Mouse (Mus musculus): Measurements from ENCODE around the gene Nploc4.
A peak's percentile ranks its signal among the peaks of the same experiment; 100 is the strongest.
"Not testable (repeated sequence)": the region's sequence is repeated elsewhere in the genome, so short reads cannot be mapped to it uniquely, and the experiment has no call there.

The Nploc4 gene

DNA sequence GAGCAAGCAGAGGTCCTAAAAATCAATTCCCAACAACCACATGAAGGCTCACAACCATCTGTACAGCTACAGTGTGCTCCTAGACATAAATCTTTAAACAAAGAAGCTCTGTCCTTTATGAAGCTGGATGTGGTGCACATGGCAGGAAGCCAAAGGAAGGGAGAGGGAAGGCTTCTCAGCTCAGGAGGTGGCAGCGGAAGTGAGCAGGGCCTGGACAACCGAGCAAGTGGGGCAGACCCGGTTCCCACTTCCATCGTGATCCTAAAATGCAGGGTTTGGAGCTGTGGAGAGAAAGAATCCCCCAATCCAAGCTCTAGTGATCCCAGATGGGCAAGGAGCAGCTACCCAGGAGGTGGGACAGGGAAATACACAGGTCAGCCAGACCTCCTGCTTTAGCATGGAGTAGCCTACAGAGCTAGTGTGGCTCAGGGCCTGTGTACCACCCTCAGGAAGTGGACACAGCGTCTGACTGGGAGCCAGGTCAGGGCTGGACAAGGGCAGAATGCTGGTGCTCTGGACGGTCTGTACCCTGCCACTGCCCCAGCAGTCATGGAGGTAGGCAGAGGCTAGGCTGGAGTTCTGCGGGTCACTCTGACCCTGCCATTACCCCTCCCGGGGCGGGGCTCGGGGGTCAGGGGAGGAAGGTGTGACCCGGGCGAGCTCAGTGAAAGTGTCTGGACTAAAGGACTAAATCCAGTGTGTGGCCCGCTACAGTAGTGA lies 84.8 kb downstream of the Nploc4 start:
- DNase-seq (ENCODE audit: extremely low spot score) = no peak

DNA sequence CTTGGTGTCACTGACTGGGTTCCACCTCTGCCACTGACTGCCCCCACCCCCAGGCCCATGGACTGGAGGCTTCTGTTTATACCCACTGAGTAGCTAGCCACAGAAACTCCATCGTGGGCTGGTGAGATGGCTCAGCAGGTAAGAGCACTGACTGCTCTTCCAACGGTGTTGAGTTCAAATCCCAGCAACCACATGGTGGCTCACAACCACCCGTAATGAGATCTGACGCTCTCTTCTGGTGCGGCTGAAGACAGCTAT lies 85.5 kb downstream of the Nploc4 start:
- not testable (repeated sequence) for DNase-seq (ENCODE audit: extremely low spot score)

- no peak for DNase-seq (ENCODE audit: extremely low spot score)
Observed at GRCm38 (mm10) chr11:120351250-120352092, 86.0 kb downstream of the Nploc4 start.

DNA sequence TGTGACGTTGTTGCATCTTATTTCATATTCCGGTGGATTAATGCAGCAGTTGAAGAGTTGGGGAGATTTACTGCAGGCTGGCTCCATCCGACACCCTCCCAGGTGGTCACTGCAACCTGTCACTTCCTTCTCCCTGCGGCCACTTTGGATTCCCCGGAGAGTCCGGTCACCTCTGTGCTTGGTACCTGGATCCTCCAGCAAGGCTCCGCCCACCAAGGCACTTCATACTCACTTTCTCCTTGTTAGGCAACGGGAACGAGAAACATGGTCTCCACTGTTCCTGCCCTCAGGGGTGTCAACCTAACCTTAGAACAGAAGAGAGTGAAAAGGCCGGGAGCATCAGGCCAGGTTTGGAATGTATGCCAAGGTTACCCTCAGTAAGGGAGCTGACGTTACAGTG lies 86.8 kb downstream of the Nploc4 start:
- peak; percentile 47 for DNase-seq (ENCODE audit: extremely low spot score)

DNA sequence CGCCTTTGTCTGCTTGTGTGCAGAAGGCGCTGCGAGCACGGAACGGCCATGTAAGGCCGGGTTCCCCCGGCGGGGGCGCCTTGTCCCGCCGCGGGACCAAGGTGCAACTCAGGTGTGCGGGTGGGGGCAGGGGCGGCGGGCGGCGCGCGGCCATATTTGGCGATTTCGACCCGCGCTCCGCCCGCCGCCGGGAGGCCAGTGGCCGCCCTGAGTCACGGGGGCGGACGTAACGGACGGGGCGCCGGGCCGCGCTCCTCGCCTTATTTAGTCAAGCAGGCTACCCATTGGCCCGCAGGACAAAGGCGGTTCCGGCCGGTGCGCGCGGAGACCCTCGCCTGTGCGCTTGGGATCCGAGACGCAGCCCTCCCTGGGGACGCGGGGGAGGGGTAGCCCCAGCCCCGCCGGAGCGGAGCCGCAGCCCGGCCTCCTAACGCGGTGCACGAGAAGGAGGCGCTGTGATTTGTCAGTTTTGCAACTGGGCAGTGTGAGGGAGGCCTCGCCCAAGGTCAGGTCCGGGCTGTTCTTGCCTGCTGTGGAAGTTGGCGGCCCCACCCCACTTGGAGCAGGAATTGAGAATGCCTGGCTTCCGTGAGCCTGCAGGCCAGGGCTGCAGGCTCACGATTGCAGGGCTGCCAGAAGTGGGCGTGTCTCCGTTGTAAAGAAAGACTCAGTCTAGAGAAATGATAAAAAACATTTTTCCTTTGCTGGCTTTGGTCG lies 87.4 kb downstream of the Nploc4 start:
- peak; percentile 95 for DNase-seq (ENCODE audit: extremely low spot score)

DNA sequence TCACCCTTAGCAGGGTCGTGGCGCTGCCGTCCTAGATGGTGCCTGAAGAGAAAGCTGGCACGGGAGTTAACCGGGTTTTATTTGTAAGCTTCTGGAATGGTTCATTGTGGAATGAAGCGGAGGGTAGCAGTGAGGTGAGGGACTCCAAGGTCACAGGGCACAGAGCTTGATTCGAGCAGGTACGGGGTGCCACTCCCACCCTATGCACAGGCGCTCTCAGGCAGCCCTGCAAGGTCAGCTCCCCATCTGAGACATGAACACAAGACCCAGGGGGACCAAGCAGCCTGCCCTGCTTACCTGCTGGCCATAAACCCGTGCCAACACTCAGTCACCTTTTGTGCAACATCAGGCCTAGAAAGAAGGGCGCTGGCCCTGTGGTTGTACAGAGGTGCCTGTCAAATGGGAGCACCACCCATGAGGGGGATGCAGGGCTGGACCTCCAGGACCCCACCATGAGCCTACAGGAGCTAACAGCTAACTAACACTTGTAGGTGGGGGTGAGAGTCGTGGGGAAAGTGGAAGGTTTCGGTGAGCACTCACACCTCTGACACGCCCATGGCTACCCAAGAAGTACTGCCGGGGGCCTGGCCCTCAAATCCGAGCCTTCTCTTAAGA lies 88.0 kb downstream of the Nploc4 start:
- DNase-seq (ENCODE audit: extremely low spot score) = no peak

- peak; percentile 84 for DNase-seq (ENCODE audit: extremely low spot score)
Observed at GRCm38 (mm10) chr11:120348684-120349370, 88.7 kb downstream of the Nploc4 start.

- peak; percentile 93 for DNase-seq (ENCODE audit: extremely low spot score)
Observed at GRCm38 (mm10) chr11:120347791-120348683, 89.5 kb downstream of the Nploc4 start, which contains the start of gene Actg1. Gene Actg1 (minus strand): TSS chr11:120348542.

DNA sequence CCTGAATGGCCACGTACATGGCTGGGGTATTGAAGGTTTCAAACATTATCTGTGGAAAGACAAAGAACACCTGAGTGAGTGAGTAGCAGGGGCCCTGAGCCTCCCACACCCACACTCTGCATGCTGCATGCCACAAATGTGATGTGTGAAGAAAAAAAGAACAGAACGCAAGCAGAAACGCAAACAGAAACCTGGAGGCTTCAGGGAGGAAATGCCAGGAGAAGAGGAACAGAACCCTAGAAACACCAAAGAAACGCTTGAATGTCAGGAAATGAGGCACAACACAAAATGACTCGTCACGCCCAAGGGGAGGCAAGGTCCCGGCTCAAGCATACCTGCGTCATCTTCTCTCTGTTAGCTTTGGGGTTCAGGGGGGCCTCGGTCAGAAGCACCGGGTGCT lies 90.2 kb downstream of the Nploc4 start:
- peak; percentile 28 for DNase-seq (ENCODE audit: extremely low spot score)

DNA sequence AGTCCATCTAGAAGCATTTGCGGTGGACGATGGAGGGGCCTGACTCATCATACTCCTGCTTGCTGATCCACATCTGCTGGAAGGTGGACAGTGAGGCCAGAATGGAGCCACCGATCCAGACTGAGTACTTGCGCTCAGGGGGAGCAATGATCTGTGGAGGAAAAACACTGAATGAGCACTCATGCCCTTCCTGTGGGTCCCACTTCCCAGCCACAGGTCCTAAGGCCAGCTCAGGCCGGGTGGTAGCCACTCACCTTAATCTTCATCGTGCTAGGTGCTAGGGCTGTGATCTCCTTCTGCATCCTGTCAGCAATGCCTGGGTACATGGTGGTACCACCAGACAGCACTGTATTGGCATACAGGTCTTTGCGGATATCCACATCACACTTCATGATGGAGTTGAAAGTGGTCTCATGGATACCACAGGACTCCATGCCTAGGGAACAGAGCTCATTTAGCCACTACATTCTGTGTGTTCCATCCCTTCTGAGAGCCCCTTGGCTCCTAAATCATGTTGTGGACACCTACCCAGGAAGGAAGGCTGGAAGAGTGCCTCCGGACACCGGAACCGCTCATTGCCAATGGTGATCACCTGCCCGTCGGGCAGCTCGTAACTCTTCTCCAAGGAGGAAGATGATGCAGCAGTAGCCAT lies 91.0 kb downstream of the Nploc4 start:
- DNase-seq (ENCODE audit: extremely low spot score) = not testable (repeated sequence)

DNA sequence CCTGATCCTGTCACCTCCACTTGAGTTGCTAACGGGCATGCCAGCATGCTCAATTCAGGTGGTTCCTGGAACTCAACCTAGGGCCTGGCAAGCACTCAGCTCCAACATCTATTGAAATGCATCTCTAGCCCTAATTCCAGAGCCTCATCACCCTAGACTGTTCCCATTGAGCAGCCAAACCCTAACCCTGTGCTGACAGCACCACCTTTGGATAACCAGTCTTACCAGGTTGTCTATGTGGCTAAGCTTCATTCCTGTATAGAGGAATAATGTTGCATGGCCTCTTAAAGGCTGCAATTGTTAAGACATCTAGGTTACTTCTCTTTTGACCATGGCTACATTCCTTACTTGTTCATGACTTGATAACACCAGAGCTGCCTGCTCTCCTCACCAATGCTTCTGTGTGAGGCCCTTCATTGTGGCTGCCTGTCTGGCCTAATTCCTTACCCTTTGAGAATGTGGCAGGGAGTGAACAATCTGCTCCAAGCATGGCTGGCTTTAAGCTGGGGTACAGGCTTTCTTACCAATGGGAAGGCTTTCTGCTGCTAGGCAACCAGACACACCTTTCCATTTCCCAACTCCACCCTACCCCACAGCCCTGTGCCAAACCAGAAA lies 92.3 kb downstream of the Nploc4 start:
- DNase-seq (ENCODE audit: extremely low spot score) = peak; percentile 68

GRCm38 (mm10) chr11:120344310-120344920 lies 93.1 kb downstream of the Nploc4 start:
- peak; percentile 54 for DNase-seq (ENCODE audit: extremely low spot score)

DNA sequence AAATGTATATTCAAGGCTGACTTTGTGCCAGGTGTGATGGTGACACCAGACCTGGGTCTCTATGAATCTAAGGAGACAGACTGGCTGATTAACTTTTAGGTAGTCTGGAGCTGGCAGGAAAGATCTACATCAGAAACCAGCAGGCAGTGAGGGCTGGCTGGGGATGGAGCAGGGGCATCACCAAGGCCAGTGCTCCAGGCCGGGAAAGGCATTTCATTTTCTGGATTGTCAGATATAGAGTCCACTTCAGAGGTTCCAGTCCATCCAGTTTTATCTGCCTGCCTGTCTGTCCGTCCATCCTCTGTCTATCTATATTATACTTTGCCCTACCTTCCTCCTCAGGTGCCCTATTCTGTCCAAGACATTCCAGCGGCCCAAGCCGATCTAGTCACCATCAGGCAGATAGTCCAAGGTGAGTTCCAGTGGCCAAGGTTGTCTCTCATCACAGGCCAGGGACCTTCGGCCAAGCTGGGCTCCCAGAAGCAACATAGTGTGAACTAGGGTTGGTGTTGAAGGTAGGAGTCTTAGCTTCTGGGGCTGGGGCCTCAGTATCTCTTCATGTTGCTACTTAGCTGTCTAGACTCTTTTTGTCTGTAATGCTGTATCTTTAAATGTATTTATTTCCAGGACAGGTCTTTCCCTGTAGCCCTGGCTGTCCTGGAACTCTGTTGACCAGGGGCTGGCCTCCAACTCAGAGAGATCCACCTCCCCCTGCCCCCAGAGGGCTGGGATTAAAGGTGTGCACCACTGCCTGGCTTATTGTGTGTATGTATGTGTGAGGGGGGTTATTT lies 93.8 kb downstream of the Nploc4 start:
- DNase-seq (ENCODE audit: extremely low spot score) = peak; percentile 62

DNA sequence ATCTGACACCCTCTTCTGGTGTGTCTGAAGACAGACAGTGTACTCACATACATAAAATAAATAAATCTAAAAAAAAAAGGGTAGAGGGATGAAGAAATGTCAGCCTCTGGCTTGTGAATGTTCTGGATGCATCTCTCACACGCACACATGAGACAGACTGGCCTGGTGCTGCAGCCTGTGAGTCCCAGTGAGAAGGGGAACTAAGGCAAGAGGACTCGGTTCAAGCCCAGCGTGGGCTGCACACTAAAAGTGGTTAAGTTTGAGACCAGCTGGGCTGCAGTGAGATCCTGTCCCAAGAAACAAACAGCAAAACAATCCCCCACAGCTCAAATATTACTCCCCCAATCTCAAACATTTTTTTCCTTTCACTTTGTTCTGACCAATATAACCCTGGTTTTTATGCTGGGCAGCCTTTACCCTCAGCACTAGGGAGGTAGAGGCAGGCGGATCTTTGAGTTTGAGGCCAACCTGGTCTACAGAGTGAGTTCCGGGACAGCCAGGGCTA lies 94.8 kb downstream of the Nploc4 start:
- DNase-seq (ENCODE audit: extremely low spot score) = no peak

DNA sequence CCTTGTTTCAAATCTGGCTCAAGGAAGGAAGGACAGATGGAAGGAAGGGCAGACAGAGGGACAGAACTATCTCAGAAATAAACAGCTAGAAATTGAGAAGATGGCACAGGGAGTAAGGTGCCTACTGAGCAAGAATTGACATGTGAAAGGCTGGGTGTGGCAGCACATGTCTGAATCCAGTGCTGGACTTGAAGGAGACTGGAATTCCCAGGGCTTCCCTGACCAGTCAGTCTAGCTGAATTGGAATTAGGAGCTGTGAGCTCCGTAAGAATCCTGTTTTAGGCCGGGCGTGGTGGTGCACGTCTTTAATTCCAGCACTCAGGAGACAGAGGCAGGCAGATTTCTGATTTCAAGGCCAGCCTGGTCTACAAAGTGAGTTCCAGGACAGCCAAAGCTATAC lies 95.8 kb downstream of the Nploc4 start:
- DNase-seq (ENCODE audit: extremely low spot score) = no peak

GRCm38 (mm10) chr11:120339978-120340513 lies 97.5 kb downstream of the Nploc4 start:
- no peak for DNase-seq (ENCODE audit: extremely low spot score)

DNA sequence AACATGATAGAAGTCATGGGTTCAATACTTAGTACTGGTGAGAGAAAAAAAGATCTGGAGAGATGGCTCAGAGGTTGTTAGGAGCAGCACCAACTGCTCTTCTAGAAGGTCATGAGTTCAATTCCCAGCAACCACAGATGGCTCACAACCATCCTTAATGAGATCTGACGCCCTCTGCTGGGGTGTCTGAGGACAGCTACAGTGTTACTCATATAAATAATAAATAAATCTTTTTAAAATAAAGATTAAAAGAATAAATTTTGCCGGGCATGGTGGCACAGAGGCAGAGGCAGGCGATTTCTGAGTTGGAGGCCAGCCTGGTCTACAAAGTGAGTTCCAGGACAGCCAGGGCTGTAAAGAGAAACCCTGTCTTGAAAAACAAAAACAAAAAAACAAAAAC lies 98.7 kb downstream of the Nploc4 start:
- DNase-seq (ENCODE audit: extremely low spot score) = no peak

- no peak for DNase-seq (ENCODE audit: extremely low spot score)
Observed at GRCm38 (mm10) chr11:120337447-120337846, 100.1 kb downstream of the Nploc4 start.

Measured in embryo, embryonic 9.5 days (tissue).